Mouse (Mus musculus) C2C12 (cell line): ENCODE results near the gene Ltbp3.

Source experiments
- CEBPB ChIP-seq: IDR thresholded peaks from one replicate; pipeline ENCODE4 v1.6.1; 2011; ENCODE audit warnings: low read depth, mild to moderate bottlenecking, control low read depth, moderate library complexity
- CTCF ChIP-seq: IDR thresholded peaks from one replicate; pipeline ENCODE4 v1.5.1; 2011; ENCODE audit not compliant: control insufficient read depth, insufficient read depth, insufficient read length
- FOSL1 ChIP-seq: IDR thresholded peaks from one replicate; pipeline ENCODE4 v1.8.0; 2011; ENCODE audit warnings: mild to moderate bottlenecking, low read length; ENCODE audit not compliant: poor library complexity, insufficient read depth, severe bottlenecking
- MAX ChIP-seq: IDR thresholded peaks from one replicate; pipeline ENCODE4 v1.6.1; 2011; ENCODE audit warnings: mild to moderate bottlenecking, control low read depth
- MYOD1 ChIP-seq: IDR thresholded peaks from one replicate; pipeline ENCODE4 v1.6.1; 2011; ENCODE audit warnings: low read depth; ENCODE audit not compliant: control insufficient read depth, insufficient read length
- MYOG ChIP-seq: IDR thresholded peaks from one replicate; pipeline ENCODE4 v1.6.1; 2011; ENCODE audit not compliant: control insufficient read depth, insufficient read length; ENCODE audit errors: extremely low read depth
- USF1 ChIP-seq: IDR thresholded peaks from one replicate; pipeline ENCODE4 v1.6.1; 2011; ENCODE audit warnings: low read depth, mild to moderate bottlenecking, control low read depth, moderate library complexity

GRCm38 (mm10) chr19:5730314-5731186 lies 10.2 kb upstream of the Ltbp3 start:
- TF ChIP-seq CTCF (no peak), MAX (no peak), FOSL1 (no peak), MYOG (no peak), CEBPB (no peak), USF1 (no peak), MYOD1 (no peak)
